Mouse (Mus musculus) olfactory bulb, adult 2 months (tissue): Measurements from ENCODE around the gene Krtap1-4.

Experiments used
- CTCF ChIP-seq: fragments of 200-500 bp; IDR thresholded peaks from 2 replicates; pipeline ENCODE4 v1.5.1; 2012; ENCODE audit warnings: low read depth, mild to moderate bottlenecking, low read length, moderate library complexity; ENCODE audit not compliant: insufficient read depth
- POLR2A ChIP-seq: fragments of 200-500 bp; IDR thresholded peaks from 2 replicates; pipeline ENCODE4 v1.6.1; 2012; ENCODE audit warnings: mild to moderate bottlenecking, low read depth, low read length, moderate library complexity; ENCODE audit not compliant: insufficient read depth

GRCm38 (mm10) chr11:99566530-99566929 lies 16.9 kb downstream of the Krtap1-4 start, which contains the start of gene Krtap3-1:
- TF ChIP-seq CTCF (no peak), POLR2A (no peak)
